Mouse (Mus musculus) liver, embryonic 14.5 days (tissue): ENCODE measurements around the gene Rab6a. TPM values are rescaled to one million over a fixed set of nuclear protein-coding genes. Genes with fewer than 3 reads are reported as not detected.

Experiments used
- ATAC-seq: fragments of 200-750 bp; cut with Nextera tagmentation; 2 replicates; pipeline ENCODE4 v1.8.0; 2017; ENCODE audit warnings: moderate number of reproducible peaks, mild to moderate bottlenecking, moderate library complexity; ENCODE audit not compliant: insufficient read depth
- DNase-seq, 3 experiments: peaks; one replicate each; pipeline ENCODE4 v3.0.0-alpha.2; 2012 to 2013; ENCODE audit warnings: low read depth in 3 of 3, low spot score in 3 of 3
- H3K27ac ChIP-seq: fragments of 300-500 bp; sonication (generic); 2 replicates; pipeline ENCODE4 v1.5.1; 2014; ENCODE audit warnings: moderate library complexity, mild to moderate bottlenecking, control low read depth, inconsistent platforms
- H3K27me3 ChIP-seq: fragments of 300-500 bp; sonication (generic); 2 replicates; pipeline ENCODE4 v1.6.1; 2014; ENCODE audit warnings: mild to moderate bottlenecking, low read length, moderate library complexity; ENCODE audit not compliant: control insufficient read depth, insufficient read depth
- H3K36me3 ChIP-seq: fragments of 300-500 bp; sonication (generic); replicated peaks from 2 replicates; pipeline ENCODE4 v1.6.1; 2014; ENCODE audit warnings: low read depth; ENCODE audit not compliant: control insufficient read depth, insufficient read depth
- H3K4me1 ChIP-seq, 2 experiments: fragments of 200-500 bp in 1 of 2; fragments of 300-500 bp in 1 of 2; sonication (generic) in 1 of 2; replicated peaks; 2 replicates each; pipeline ENCODE4 v1.6.1; 2012 to 2014; ENCODE audit warnings: antibody characterized with exemption in 1 of 2, inconsistent platforms in 1 of 2, low read length in 1 of 2; ENCODE audit not compliant: control insufficient read depth in 2 of 2, insufficient read depth in 2 of 2
- H3K4me2 ChIP-seq: fragments of 300-500 bp; sonication (generic); 2 replicates; pipeline ENCODE4 v1.6.1; 2014; ENCODE audit warnings: low read depth, mild to moderate bottlenecking, control low read depth, moderate library complexity
- H3K4me3 ChIP-seq, 2 experiments: fragments of 200-500 bp in 1 of 2; fragments of 300-500 bp in 1 of 2; sonication (generic) in 1 of 2; 2 replicates each; pipeline ENCODE4 v1.5.1; 2012 to 2014; ENCODE audit warnings: low read depth in 2 of 2, low read length in 2 of 2, mild to moderate bottlenecking in 2 of 2, control low read depth in 1 of 2, inconsistent platforms in 1 of 2, moderate library complexity in 1 of 2; ENCODE audit not compliant: insufficient read depth in 1 of 2
- H3K9ac ChIP-seq: fragments of 300-500 bp; sonication (generic); replicated peaks from 2 replicates; pipeline ENCODE4 v1.6.1; 2014; ENCODE audit warnings: mild to moderate bottlenecking, control low read depth, moderate library complexity
- H3K9me3 ChIP-seq: fragments of 300-500 bp; sonication (generic); 2 replicates; pipeline ENCODE4 v1.6.1; 2016; ENCODE audit warnings: low read length, mixed read lengths; ENCODE audit not compliant: control insufficient read depth
- CTCF ChIP-seq: IDR thresholded peaks from 2 replicates; pipeline ENCODE4 v1.5.1; 2016; ENCODE audit warnings: antibody characterized with exemption, low read depth, control low read depth
- EP300 ChIP-seq: IDR thresholded peaks from 2 replicates; pipeline ENCODE4 v1.6.1; 2016; ENCODE audit warnings: antibody characterized with exemption, low read depth
- WGBS: fragments of 180-500 bp; shearing (Covaris S2); extraction: QIAGEN DNeasy Blood & Tissue Kit; methylation state at CpG from one replicate; pipeline ENCODE4 v1.1.7; 2014; ENCODE audit not compliant: insufficient replicate concordance; 5-methylcytosine and 5-hydroxymethylcytosine counted together
- polyA plus RNA-seq, 2 experiments: library from polyadenylated mRNA; depleted of rRNA in 1 of 2; stranded (reverse) in 1 of 2; unstranded in 1 of 2; fragments of >200 nt; fragmentation: Nextera tagmentation in 1 of 2; extraction: Ambion mirVana in 1 of 2; gene quantifications; 2 replicates each; pipeline versions ENCODE4 v1.2.1 to v1.2.3; 2012 to 2014

Gene Rab6a
- polyA plus RNA-seq, 2 experiments = 24.3 to 39.8 TPM

GRCm38 (mm10) chr7:100582727-100583236 lies 24.4 kb upstream of the Rab6a start:
- Histone ChIP-seq H3K4me2 (peak overlapping the region; percentile 84), H3K27ac (peak overlapping the region; percentile 61; the same call in 1 of the 2 replicates), H3K36me3 (no peaks in the 10 kb centered on the region), H3K9me3 (no peaks in the 10 kb centered on the region), H3K27me3 (no peaks in the 10 kb centered on the region), H3K9ac (peak overlapping the region; percentile 82), H3K4me3 (peak overlapping the region; percentile 74 to 98), H3K4me1 (peaks cover 12 to 14% of the 10 kb centered on the region in 2 experiments)
- TF ChIP-seq EP300 (peak; percentile 11; the same call in 1 of the 2 replicates), CTCF (no peak)
- WGBS = under 1% methylated on average over 31 of the region's 31 CpGs
- DNase-seq = peak; percentile 78 to 85 (median 84)
- peak; percentile 97 for ATAC-seq

GRCm38 (mm10) chr7:100589816-100590215 lies 17.4 kb upstream of the Rab6a start:
- TF ChIP-seq CTCF = no peak
- Histone ChIP-seq H3K9me3 (no peaks in the 10 kb centered on the region), H3K27ac (peak overlapping the region; percentile 21), H3K27me3 (no peaks in the 10 kb centered on the region), H3K4me3 (no peak overlapping the region), H3K9ac (no peak overlapping the region), H3K4me2 (no peak overlapping the region), H3K4me1 (peaks cover 3 to 9% of the 10 kb centered on the region in 2 experiments), H3K36me3 (no peaks in the 10 kb centered on the region)
- WGBS = 67% methylated on average over 1 of the region's 1 CpGs
- ATAC-seq (no peak), DNase-seq (no peak)

DNA sequence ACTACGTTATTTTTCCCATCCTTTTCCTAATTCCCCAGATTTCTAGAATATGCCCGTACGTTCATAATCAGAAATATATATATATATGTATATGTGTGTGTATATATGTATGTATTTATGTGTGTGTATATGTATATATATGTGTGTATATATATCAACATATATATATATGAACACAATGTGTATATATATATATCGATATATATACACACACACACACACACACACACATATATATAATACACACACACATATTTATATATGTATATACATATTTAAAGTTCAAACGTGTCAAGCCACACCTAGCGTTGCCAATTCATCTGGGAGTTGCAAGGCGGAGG lies 16.7 kb upstream of the Rab6a start:
- 41% methylated on average over 7 of the region's 7 CpGs for WGBS
- Histone ChIP-seq H3K4me2 (peak overlapping the region; percentile 78), H3K36me3 (no peaks in the 10 kb centered on the region), H3K9me3 (no peaks in the 10 kb centered on the region), H3K27me3 (no peaks in the 10 kb centered on the region), H3K27ac (peak overlapping the region; percentile 58), H3K4me3 (peak overlapping the region; percentile 65 to 72), H3K9ac (peak overlapping the region; percentile 75), H3K4me1 (peaks cover 3 to 9% of the 10 kb centered on the region in 2 experiments)
- TF ChIP-seq EP300 (no peak), CTCF (no peak)
- DNase-seq (no peak), ATAC-seq (no peak)

GRCm38 (mm10) chr7:100590845-100591521 lies 16.2 kb upstream of the Rab6a start:
- no peaks in the 10 kb centered on the region for H3K9me3 ChIP-seq
- peak overlapping the region; percentile 58 for H3K27ac ChIP-seq
- peaks cover 3 to 9% of the 10 kb centered on the region in 2 experiments for H3K4me1 ChIP-seq
- H3K27me3 ChIP-seq = no peaks in the 10 kb centered on the region
- peak overlapping the region; percentile 65 to 72 for H3K4me3 ChIP-seq
- 0% methylated on average over 19 of the region's 20 CpGs for WGBS
- peak; percentile 19; the same call in 1 of the 2 replicates for TF ChIP-seq EP300
- TF ChIP-seq CTCF = no peak
- DNase-seq = peak in 2 of 3 experiments; percentile 60 to 73
- H3K4me2 ChIP-seq = peak overlapping the region; percentile 78
- H3K36me3 ChIP-seq = no peaks in the 10 kb centered on the region
- ATAC-seq = peak; percentile 91
- H3K9ac ChIP-seq = peak overlapping the region; percentile 75

GRCm38 (mm10) chr7:100591522-100591852 lies 15.7 kb upstream of the Rab6a start:
- no peak for TF ChIP-seq EP300
- TF ChIP-seq CTCF = no peak
- Histone ChIP-seq H3K27ac (no peak overlapping the region), H3K9me3 (no peaks in the 10 kb centered on the region), H3K36me3 (no peaks in the 10 kb centered on the region), H3K9ac (peak overlapping the region; percentile 75), H3K4me1 (peaks cover 3 to 9% of the 10 kb centered on the region in 2 experiments), H3K4me2 (peak overlapping the region; percentile 78), H3K27me3 (no peaks in the 10 kb centered on the region), H3K4me3 (peak overlapping the region; percentile 65 to 72)
- whole genome bisulfite sequencing = 7% methylated on average over 2 of the region's 2 CpGs
- DNase-seq (no peak), ATAC-seq (no peak)
